Mouse (Mus musculus) CH12.LX (cell line): ENCODE data around the gene Syt2. TPM values are rescaled to one million over a fixed set of nuclear protein-coding genes. Genes with fewer than 3 reads are reported as not detected.

Source experiments
- DNase-seq: peaks from one replicate; pipeline ENCODE4 v3.0.0-alpha.2; 2013; ENCODE audit errors: extremely low read depth
- H3K27ac ChIP-seq: 2 replicates; pipeline ENCODE4 v1.5.1; 2012; ENCODE audit warnings: low read depth, mild to moderate bottlenecking, control low read depth, moderate library complexity; ENCODE audit not compliant: insufficient read depth
- H3K27me3 ChIP-seq: replicated peaks from 2 replicates; pipeline ENCODE3; 2012; ENCODE audit warnings: inconsistent platforms
- H3K36me3 ChIP-seq, 2 experiments: replicated peaks in 1 of 2; 2 replicates each; pipeline versions ENCODE3 to v1.6.1; 2012; ENCODE audit warnings: inconsistent platforms in 1 of 2, low read length in 1 of 2, mild to moderate bottlenecking in 1 of 2, mixed read lengths in 1 of 2, moderate library complexity in 1 of 2; ENCODE audit not compliant: control insufficient read depth in 1 of 2, insufficient read depth in 1 of 2
- H3K4me1 ChIP-seq, 2 experiments: 2 replicates each; pipeline ENCODE4 v1.6.1; 2012; ENCODE audit warnings: inconsistent platforms in 1 of 2, moderate library complexity in 1 of 2; ENCODE audit not compliant: insufficient read depth in 2 of 2, control insufficient read depth in 1 of 2
- H3K4me2 ChIP-seq: 2 replicates; pipeline ENCODE4 v1.6.1; 2012; ENCODE audit warnings: low read depth, mild to moderate bottlenecking, control low read depth; ENCODE audit not compliant: poor library complexity, insufficient read depth, severe bottlenecking
- H3K4me3 ChIP-seq, 3 experiments: fragments of 150-350 bp in 1 of 3; sonication (generic) in 1 of 3; replicated peaks in 1 of 3; 2 replicates each; pipeline versions ENCODE3 to v1.5.1; 2011 to 2012; ENCODE audit warnings: low read depth in 2 of 3, low read length in 2 of 3, mild to moderate bottlenecking in 2 of 3, moderate library complexity in 2 of 3, control low read depth in 1 of 3, improper control_type of control experiment in 1 of 3, inconsistent platforms in 1 of 3, mixed read lengths in 1 of 3; ENCODE audit not compliant: poor library complexity in 1 of 3
- H3K79me2 ChIP-seq: replicated peaks from 2 replicates; pipeline ENCODE4 v1.6.1; 2012; ENCODE audit warnings: mild to moderate bottlenecking, moderate library complexity; ENCODE audit not compliant: control insufficient read depth, poor library complexity, insufficient read depth, severe bottlenecking; ENCODE audit errors: extremely low read depth
- H3K9ac ChIP-seq: 2 replicates; pipeline ENCODE4 v1.6.1; 2012; ENCODE audit warnings: low read depth, mild to moderate bottlenecking, control low read depth, moderate library complexity; ENCODE audit not compliant: insufficient read depth
- H3K9me3 ChIP-seq: replicated peaks from 2 replicates; pipeline ENCODE3; 2012; ENCODE audit warnings: low read length, inconsistent platforms, mixed read lengths
- BHLHE40 ChIP-seq: IDR thresholded peaks from 2 replicates; pipeline ENCODE4 v1.6.1; 2011; ENCODE audit warnings: mild to moderate bottlenecking, low read depth, low read length, improper control_type of control experiment
- CHD1 ChIP-seq: IDR thresholded peaks from 2 replicates; pipeline ENCODE4 v1.6.1; 2012; ENCODE audit warnings: low read depth, low read length, improper control_type of control experiment, inconsistent platforms
- CHD2 ChIP-seq: IDR thresholded peaks from 2 replicates; pipeline ENCODE4 v1.6.1; 2011; ENCODE audit warnings: low read length, improper control_type of control experiment
- E2F4 ChIP-seq: IDR thresholded peaks from 2 replicates; pipeline ENCODE4 v1.6.1; 2011; ENCODE audit warnings: low read depth, low read length, improper control_type of control experiment; ENCODE audit not compliant: insufficient replicate concordance
- ELF1 ChIP-seq: IDR thresholded peaks from 2 replicates; pipeline ENCODE4 v1.6.1; 2014; ENCODE audit warnings: low read depth, mild to moderate bottlenecking, inconsistent platforms, low read length, improper control_type of control experiment
- ETS1 ChIP-seq: conservative IDR thresholded peaks from 2 replicates; pipeline ENCODE4 v1.6.1; 2012; ENCODE audit warnings: low read depth, mild to moderate bottlenecking, inconsistent platforms, low read length, improper control_type of control experiment, moderate library complexity
- HCFC1 ChIP-seq: IDR thresholded peaks from 2 replicates; pipeline ENCODE4 v1.6.1; 2012; ENCODE audit warnings: low read depth, mild to moderate bottlenecking, inconsistent platforms, low read length, improper control_type of control experiment
- IRF4 ChIP-seq: IDR thresholded peaks from 2 replicates; pipeline ENCODE4 v1.6.1; 2014; ENCODE audit warnings: low read depth, mild to moderate bottlenecking, inconsistent platforms, low read length, improper control_type of control experiment
- JUN ChIP-seq: IDR thresholded peaks from 2 replicates; pipeline ENCODE4 v1.6.1; 2011; ENCODE audit warnings: low read depth, mild to moderate bottlenecking, low read length, improper control_type of control experiment, moderate library complexity; ENCODE audit not compliant: insufficient read depth
- MAFK ChIP-seq: IDR thresholded peaks from 2 replicates; pipeline ENCODE4 v1.6.1; 2011; ENCODE audit warnings: low read length, improper control_type of control experiment; ENCODE audit not compliant: insufficient replicate concordance
- MAX ChIP-seq: IDR thresholded peaks from 2 replicates; pipeline ENCODE4 v1.6.1; 2011; ENCODE audit warnings: low read length, improper control_type of control experiment
- MXI1 ChIP-seq: IDR thresholded peaks from 2 replicates; pipeline ENCODE4 v1.6.1; 2011; ENCODE audit warnings: mild to moderate bottlenecking, low read depth, low read length, improper control_type of control experiment
- NELFE ChIP-seq: IDR thresholded peaks from 2 replicates; pipeline ENCODE4 v1.6.1; 2011; ENCODE audit warnings: low read depth, low read length, improper control_type of control experiment
- NRF1 ChIP-seq: IDR thresholded peaks from 2 replicates; pipeline ENCODE4 v1.6.1; 2014; ENCODE audit warnings: low read depth, mild to moderate bottlenecking, inconsistent platforms, low read length, improper control_type of control experiment, moderate library complexity
- PAX5 ChIP-seq: IDR thresholded peaks from 2 replicates; pipeline ENCODE4 v1.6.1; 2012; ENCODE audit warnings: low read length, inconsistent platforms, mixed read lengths
- POLR2A ChIP-seq: IDR thresholded peaks from 2 replicates; pipeline ENCODE4 v1.6.1; 2011; ENCODE audit warnings: low read depth, mild to moderate bottlenecking, improper control_type of control experiment, low read length
- POLR2AphosphoS2 ChIP-seq: IDR thresholded peaks from 2 replicates; pipeline ENCODE4 v1.6.1; 2011; ENCODE audit warnings: low read depth, low read length, improper control_type of control experiment
- RAD21 ChIP-seq: IDR thresholded peaks from 2 replicates; pipeline ENCODE4 v1.6.1; 2011; ENCODE audit warnings: low read depth, mild to moderate bottlenecking, low read length, improper control_type of control experiment, moderate library complexity
- RCOR1 ChIP-seq: conservative IDR thresholded peaks from 2 replicates; pipeline ENCODE4 v1.6.1; 2012; ENCODE audit warnings: low read depth, mild to moderate bottlenecking, inconsistent platforms, low read length, improper control_type of control experiment
- SIN3A ChIP-seq: IDR thresholded peaks from 2 replicates; pipeline ENCODE4 v1.6.1; 2012; ENCODE audit warnings: low read length, improper control_type of control experiment, inconsistent platforms
- TBP ChIP-seq: conservative IDR thresholded peaks from 2 replicates; pipeline ENCODE4 v1.6.1; 2011; ENCODE audit warnings: low read depth, low read length, improper control_type of control experiment
- TCF12 ChIP-seq: IDR thresholded peaks from 2 replicates; pipeline ENCODE4 v1.6.1; 2014; ENCODE audit warnings: low read depth, mild to moderate bottlenecking, inconsistent platforms, low read length, improper control_type of control experiment
- UBTF ChIP-seq: IDR thresholded peaks from 2 replicates; pipeline ENCODE4 v1.6.1; 2012; ENCODE audit warnings: low read depth, mild to moderate bottlenecking, inconsistent platforms, low read length, improper control_type of control experiment, moderate library complexity
- USF2 ChIP-seq: conservative IDR thresholded peaks from 2 replicates; pipeline ENCODE4 v1.6.1; 2011; ENCODE audit warnings: low read depth, low read length, improper control_type of control experiment
- ZC3H11A ChIP-seq: IDR thresholded peaks from 2 replicates; pipeline ENCODE4 v1.6.1; 2012; ENCODE audit warnings: low read depth, mild to moderate bottlenecking, inconsistent platforms, low read length, improper control_type of control experiment
- ZMIZ1 ChIP-seq: IDR thresholded peaks from 2 replicates; pipeline ENCODE4 v1.6.1; 2012; ENCODE audit warnings: low read depth, mild to moderate bottlenecking, inconsistent platforms, low read length, improper control_type of control experiment
- ZNF384 ChIP-seq: IDR thresholded peaks from 2 replicates; pipeline ENCODE4 v1.6.1; 2012; ENCODE audit warnings: low read depth, low read length, improper control_type of control experiment, inconsistent platforms
- dilution Hi-C: fragments of 300-500 bp; cut with MboI; formaldehyde crosslinking; loops from 2 replicates; pipeline ENCODE4 v1.14.3; 2020; ENCODE audit warnings: low sequenced_read_pairs; ENCODE audit not compliant: extremely low pct_unique_long_range_greater_than_20kb, extremely low pct_ligation_motif_present
- in situ Hi-C: fragments of 300-500 bp; cut with MboI; formaldehyde crosslinking; loops from 3 replicates; pipeline ENCODE4 v1.14.3; 2019; ENCODE audit warnings: low sequenced_read_pairs, low pct_ligation_motif_present, low pct_unique_long_range_greater_than_20kb, mixed read lengths
- polyA plus RNA-seq: library from polyadenylated mRNA; unstranded; fragments of >175 nt; gene quantifications from 2 replicates; pipeline ENCODE4 v1.2.1, GENCODE M21; 2012; ENCODE audit warnings: low read depth; ENCODE audit not compliant: insufficient read length
- total RNA-seq, 2 experiments: library from RNA; depleted of rRNA; stranded (reverse); fragments of 300-350 nt in 1 of 2; fragments of >200 nt in 1 of 2; gene quantifications; 2 replicates each; pipeline ENCODE4 v1.2.3; 2012 to 2014

Syt2 gene
- total and polyA plus RNA-seq, 3 experiments, result not detected

- TF ChIP-seq TBP (no peak), E2F4 (no peak), ZC3H11A (no peak), CHD2 (no peak), IRF4 (no peak), POLR2AphosphoS2 (no peak), TCF12 (no peak), ZMIZ1 (no peak), ELF1 (no peak), USF2 (no peak), HCFC1 (no peak), SIN3A (no peak), RAD21 (no peak), RCOR1 (no peak)
- Histone ChIP-seq H3K9ac (no peak overlapping the region), H3K4me2 (no peak overlapping the region), H3K4me3 (no peak overlapping the region), H3K36me3 (no peaks in the 10 kb centered on the region), H3K27ac (no peak overlapping the region), H3K79me2 (no peaks in the 10 kb centered on the region), H3K9me3 (no peaks in the 10 kb centered on the region), H3K4me1 (peaks cover 0 to 7% of the 10 kb centered on the region in 2 experiments; a peak in 2 of 4 replicates), H3K27me3 (no peaks in the 10 kb centered on the region)
- in situ Hi-C loops, result no loop called here
- DNase-seq, result no peak
- dilution Hi-C loops, result no loop called here
These were observed 138.4 kb downstream of the Syt2 start for GRCm38 (mm10) chr1:134784911-134785310.

GRCm38 (mm10) chr1:134788096-134788495, 141.6 kb downstream of the Syt2 start:
- Histone ChIP-seq H3K4me2 (no peak overlapping the region), H3K9me3 (no peaks in the 10 kb centered on the region), H3K9ac (no peak overlapping the region), H3K4me3 (no peak overlapping the region), H3K36me3 (no peaks in the 10 kb centered on the region), H3K27ac (no peak overlapping the region), H3K4me1 (peaks cover 0 to 7% of the 10 kb centered on the region in 2 experiments; a peak in 2 of 4 replicates), H3K79me2 (no peaks in the 10 kb centered on the region), H3K27me3 (no peaks in the 10 kb centered on the region)
- dilution Hi-C loops, result no loop called here
- no peak for DNase-seq
- in situ Hi-C loops, result no loop called here
- TF ChIP-seq ETS1, result no peak
- no peak for TF ChIP-seq ZMIZ1
- TF ChIP-seq SIN3A, result no peak
- no peak for TF ChIP-seq CHD1
- no peak for TF ChIP-seq JUN
- no peak for TF ChIP-seq ZNF384
- no peak for TF ChIP-seq RCOR1
- TF ChIP-seq PAX5, result no peak
- TF ChIP-seq HCFC1, result no peak
- no peak for TF ChIP-seq UBTF
- TF ChIP-seq NRF1, result no peak
- TF ChIP-seq IRF4, result no peak
- TF ChIP-seq MAX, result no peak
- no peak for TF ChIP-seq USF2
- no peak for TF ChIP-seq TBP
- TF ChIP-seq BHLHE40, result no peak
- TF ChIP-seq MAFK, result no peak
- no peak for TF ChIP-seq MXI1
- TF ChIP-seq NELFE, result no peak
- no peak for TF ChIP-seq POLR2A
